Mouse (Mus musculus): Measurements from ENCODE around the gene Actr2. TPM values are rescaled to one million over a fixed set of nuclear protein-coding genes. Genes with fewer than 3 reads are reported as not detected.
"Not testable (repeated sequence)": the region's sequence is repeated elsewhere in the genome, so short reads cannot be mapped to it uniquely, and the experiment has no call there.

Gene Actr2
- polyA plus RNA-seq, 1 experiment from 2014 or later = 83.4 TPM

- no peaks in the 10 kb centered on the region for H3K27me3 ChIP-seq (replicated peaks)
- 89% methylated on average over 2 of the region's 2 CpGs for WGBS
Measured at GRCm38 (mm10) chr11:20139711-20140110, 27.0 kb upstream of the Actr2 start.

GRCm38 (mm10) chr11:20138498-20139208, 25.9 kb upstream of the Actr2 start:
- H3K9ac ChIP-seq = no peak overlapping the region
- no peak for ATAC-seq (ENCODE audit: extremely low read depth, insufficient number of reproducible peaks, low FRiP score, low TSS enrichment)
- no peak overlapping the region for H3K4me3 ChIP-seq
- H3K36me3 ChIP-seq = no peaks in the 10 kb centered on the region
- H3K9me3 ChIP-seq = no peaks in the 10 kb centered on the region
- H3K27me3 ChIP-seq (replicated peaks) = no peaks in the 10 kb centered on the region
- 84% methylated on average over 6 of the region's 6 CpGs for WGBS
- no peaks in the 10 kb centered on the region for H3K4me1 ChIP-seq
- H3K27ac ChIP-seq (replicated peaks) = no peak overlapping the region
- no peak overlapping the region for H3K4me2 ChIP-seq

More at GRCm38 (mm10) chr11:20139711-20140110, 27.0 kb upstream of the Actr2 start:
- no peak overlapping the region for H3K4me2 ChIP-seq
- no peak overlapping the region for H3K9ac ChIP-seq
- no peak for ATAC-seq (ENCODE audit: extremely low read depth, insufficient number of reproducible peaks, low FRiP score, low TSS enrichment)
- H3K4me1 ChIP-seq = 0 out of 2 replicates have a peak, but pooled peaks cover 2% of the 10 kb centered on the region
- no peak overlapping the region for H3K27ac ChIP-seq (replicated peaks)
- H3K9me3 ChIP-seq = no peaks in the 10 kb centered on the region
- no peaks in the 10 kb centered on the region for H3K36me3 ChIP-seq
- no peak overlapping the region for H3K4me3 ChIP-seq

GRCm38 (mm10) chr11:20137872-20138271, 25.2 kb upstream of the Actr2 start:
- no peak overlapping the region for H3K4me2 ChIP-seq
- WGBS = 61% methylated on average over 2 of the region's 2 CpGs
- ATAC-seq (ENCODE audit: extremely low read depth, insufficient number of reproducible peaks, low FRiP score, low TSS enrichment) = no peak

GRCm38 (mm10) chr11:20136314-20136713, 23.6 kb upstream of the Actr2 start:
- H3K4me3 ChIP-seq = no peak overlapping the region
- H3K9me3 ChIP-seq = no peaks in the 10 kb centered on the region
- ATAC-seq (ENCODE audit: extremely low read depth, insufficient number of reproducible peaks, low FRiP score, low TSS enrichment) = no peak
- H3K36me3 ChIP-seq = no peaks in the 10 kb centered on the region
- no peaks in the 10 kb centered on the region for H3K27me3 ChIP-seq (replicated peaks)
- WGBS = 80% methylated on average over 6 of the region's 6 CpGs
- no peak overlapping the region for H3K27ac ChIP-seq (replicated peaks)
- H3K4me2 ChIP-seq = no peak overlapping the region
- H3K4me1 ChIP-seq = 0 out of 2 replicates have a peak, but pooled peaks cover 2% of the 10 kb centered on the region
- H3K9ac ChIP-seq = no peak overlapping the region

More at GRCm38 (mm10) chr11:20137872-20138271, 25.2 kb upstream of the Actr2 start:
- no peak overlapping the region for H3K4me3 ChIP-seq
- no peak overlapping the region for H3K9ac ChIP-seq
- H3K27ac ChIP-seq (replicated peaks) = no peak overlapping the region
- no peaks in the 10 kb centered on the region for H3K36me3 ChIP-seq
- no peaks in the 10 kb centered on the region for H3K9me3 ChIP-seq
- no peaks in the 10 kb centered on the region for H3K27me3 ChIP-seq (replicated peaks)
- H3K4me1 ChIP-seq = 0 out of 2 replicates have a peak, but pooled peaks cover 2% of the 10 kb centered on the region

- not testable (repeated sequence) for H3K27me3 ChIP-seq (replicated peaks); H3K9me3 ChIP-seq; H3K4me2 ChIP-seq; ATAC-seq (ENCODE audit: extremely low read depth, insufficient number of reproducible peaks, low FRiP score, low TSS enrichment); H3K9ac ChIP-seq; H3K36me3 ChIP-seq; H3K4me3 ChIP-seq; H3K4me1 ChIP-seq; H3K27ac ChIP-seq (replicated peaks)
- WGBS = 73% methylated on average over 3 of the region's 3 CpGs
Measured at GRCm38 (mm10) chr11:20134869-20135268, 22.2 kb upstream of the Actr2 start.

GRCm38 (mm10) chr11:20133721-20134120, 21.0 kb upstream of the Actr2 start:
- Histone ChIP-seq H3K4me1 (0 out of 2 replicates have a peak, but pooled peaks cover 2% of the 10 kb centered on the region), H3K36me3 (no peaks in the 10 kb centered on the region), H3K9ac (no peak overlapping the region), H3K4me3 (no peak overlapping the region), H3K27me3 (replicated peaks) (no peaks in the 10 kb centered on the region), H3K4me2 (no peak overlapping the region), H3K9me3 (0 out of 2 replicates have a peak, but pooled peaks cover 3% of the 10 kb centered on the region), H3K27ac (replicated peaks) (no peak overlapping the region)
- WGBS = 76% methylated on average over 1 of the region's 1 CpGs
- no peak for ATAC-seq (ENCODE audit: extremely low read depth, insufficient number of reproducible peaks, low FRiP score, low TSS enrichment)

GRCm38 (mm10) chr11:20132955-20133562, 20.3 kb upstream of the Actr2 start:
- H3K4me2 ChIP-seq = peak overlapping the region; percentile 53

GRCm38 (mm10) chr11:20126673-20127516, 14.2 kb upstream of the Actr2 start:
- Histone ChIP-seq H3K9ac (no peak overlapping the region), H3K4me1 (no peaks in the 10 kb centered on the region), H3K27me3 (replicated peaks) (no peaks in the 10 kb centered on the region), H3K36me3 (no peaks in the 10 kb centered on the region), H3K4me2 (no peak overlapping the region), H3K27ac (replicated peaks) (no peak overlapping the region), H3K4me3 (no peak overlapping the region), H3K9me3 (0 out of 2 replicates have a peak, but pooled peaks cover 3% of the 10 kb centered on the region)
- ATAC-seq (ENCODE audit: extremely low read depth, insufficient number of reproducible peaks, low FRiP score, low TSS enrichment) = no peak
- 52% methylated on average over 10 of the region's 10 CpGs for WGBS

More at GRCm38 (mm10) chr11:20132955-20133562, 20.3 kb upstream of the Actr2 start:
- Histone ChIP-seq H3K36me3 (no peaks in the 10 kb centered on the region), H3K4me1 (0 out of 2 replicates have a peak, but pooled peaks cover 2% of the 10 kb centered on the region), H3K9ac (0 out of 2 replicates have a peak overlapping the region, but pooled peaks have one; percentile 37), H3K9me3 (0 out of 2 replicates have a peak, but pooled peaks cover 3% of the 10 kb centered on the region), H3K27ac (replicated peaks) (no peak overlapping the region), H3K27me3 (replicated peaks) (no peaks in the 10 kb centered on the region), H3K4me3 (peak overlapping the region; percentile 35)
- no peak for ATAC-seq (ENCODE audit: extremely low read depth, insufficient number of reproducible peaks, low FRiP score, low TSS enrichment)
- WGBS = 31% methylated on average over 12 of the region's 12 CpGs

- no peak for ATAC-seq (ENCODE audit: extremely low read depth, insufficient number of reproducible peaks, low FRiP score, low TSS enrichment)
- Histone ChIP-seq H3K9ac (no peak overlapping the region), H3K36me3 (no peaks in the 10 kb centered on the region), H3K27me3 (replicated peaks) (no peaks in the 10 kb centered on the region), H3K4me3 (no peak overlapping the region), H3K4me1 (no peaks in the 10 kb centered on the region), H3K27ac (replicated peaks) (no peak overlapping the region), H3K4me2 (no peak overlapping the region), H3K9me3 (0 out of 2 replicates have a peak, but pooled peaks cover 3% of the 10 kb centered on the region)
- WGBS = 64% methylated on average over 1 of the region's 1 CpGs
Measured at GRCm38 (mm10) chr11:20125423-20125822, 12.7 kb upstream of the Actr2 start.

- 90% methylated on average over 4 of the region's 4 CpGs for WGBS
- ATAC-seq (ENCODE audit: extremely low read depth, insufficient number of reproducible peaks, low FRiP score, low TSS enrichment) = no peak
- no peak overlapping the region for H3K4me3 ChIP-seq
- H3K9ac ChIP-seq = no peak overlapping the region
- no peaks in the 10 kb centered on the region for H3K9me3 ChIP-seq
- no peaks in the 10 kb centered on the region for H3K27me3 ChIP-seq (replicated peaks)
- no peak overlapping the region for H3K27ac ChIP-seq (replicated peaks)
- H3K36me3 ChIP-seq = peaks cover 2% of the 10 kb centered on the region; the same call in 1 of the 2 replicates
- H3K4me2 ChIP-seq = no peak overlapping the region
- H3K4me1 ChIP-seq = peaks cover 10% of the 10 kb centered on the region
Measured at GRCm38 (mm10) chr11:20116701-20117100, 4.0 kb upstream of the Actr2 start.

- Histone ChIP-seq H3K9ac (no peak overlapping the region), H3K36me3 (peaks cover 2% of the 10 kb centered on the region; the same call in 1 of the 2 replicates), H3K4me3 (no peak overlapping the region), H3K4me1 (peaks cover 15% of the 10 kb centered on the region), H3K27ac (replicated peaks) (no peak overlapping the region), H3K4me2 (no peak overlapping the region), H3K9me3 (no peaks in the 10 kb centered on the region), H3K27me3 (replicated peaks) (no peaks in the 10 kb centered on the region)
- WGBS = 60% methylated on average over 5 of the region's 5 CpGs
- no peak for ATAC-seq (ENCODE audit: extremely low read depth, insufficient number of reproducible peaks, low FRiP score, low TSS enrichment)
Measured at GRCm38 (mm10) chr11:20116030-20116551, 3.4 kb upstream of the Actr2 start.
